Mouse (Mus musculus): ENCODE measurements around the gene Dynlt1c. TPM values are rescaled to one million over a fixed set of nuclear protein-coding genes. Genes with fewer than 3 reads are reported as not detected.
"Not testable (repeated sequence)": the region's sequence is repeated elsewhere in the genome, so short reads cannot be mapped to it uniquely, and the experiment has no call there.

Gene Dynlt1c
- total RNA-seq, 2 experiments from 2014 or later: 13.4 to 26.8 TPM

DNA sequence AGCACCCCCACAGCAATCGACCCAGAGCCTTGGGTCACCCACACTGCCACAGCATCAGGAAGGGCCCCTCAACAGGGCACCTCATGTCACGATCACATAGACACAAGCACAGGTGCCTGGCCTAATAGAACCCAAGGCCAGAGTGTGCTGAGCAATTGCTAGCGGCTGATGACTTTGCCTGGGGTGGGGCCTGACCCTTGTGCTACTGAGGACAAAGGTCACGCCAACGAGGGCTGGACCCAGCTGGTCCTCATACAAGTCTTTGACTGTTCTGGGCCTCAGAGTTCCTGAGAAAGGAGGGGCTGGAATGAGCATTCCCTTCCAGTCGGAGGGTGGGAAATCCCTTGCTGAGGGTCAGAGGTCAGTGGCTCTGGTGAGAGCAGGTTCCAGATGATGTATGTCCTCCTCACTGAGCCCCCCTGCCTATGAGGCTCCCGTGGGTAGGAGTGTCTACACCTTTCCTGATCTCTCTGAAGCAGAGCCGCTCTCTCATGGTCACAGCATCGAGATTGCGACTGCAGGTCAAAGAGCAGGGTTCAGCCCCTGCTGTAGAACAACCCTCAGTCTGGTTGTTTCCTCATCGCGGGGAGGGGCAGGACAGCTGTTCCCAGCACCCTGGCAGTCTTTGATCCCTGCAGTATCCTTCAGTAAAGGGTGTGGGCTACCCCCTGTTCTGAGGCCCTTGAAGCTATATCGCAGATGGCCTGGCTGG lies 16.4 kb downstream of the Dynlt1c start:
- DNase-seq (ENCODE audit: extremely low spot score in 1 of 2, low spot score in 1 of 2): not testable (repeated sequence)

DNA sequence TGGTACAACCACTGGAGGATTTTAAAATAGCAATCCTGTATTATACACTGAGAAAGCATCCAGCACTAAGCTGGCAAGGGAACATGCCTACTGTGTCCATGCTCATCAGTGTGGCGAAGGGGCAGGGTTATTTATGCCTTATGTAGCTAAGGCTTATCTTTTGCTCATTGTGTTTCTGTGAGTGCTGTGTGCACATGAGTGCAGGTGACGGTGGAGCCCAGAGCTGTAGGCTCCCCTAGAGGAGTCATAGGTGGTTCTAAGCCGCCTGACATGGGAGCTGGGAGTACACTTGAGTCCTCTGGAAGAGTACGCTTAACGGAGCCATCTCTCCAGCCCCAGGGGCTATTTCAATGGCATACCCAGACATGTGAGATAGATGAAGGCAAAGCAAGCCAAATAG lies 17.8 kb downstream of the Dynlt1c start:
- DNase-seq (ENCODE audit: extremely low spot score in 1 of 2, low spot score in 1 of 2): not testable (repeated sequence)

DNA sequence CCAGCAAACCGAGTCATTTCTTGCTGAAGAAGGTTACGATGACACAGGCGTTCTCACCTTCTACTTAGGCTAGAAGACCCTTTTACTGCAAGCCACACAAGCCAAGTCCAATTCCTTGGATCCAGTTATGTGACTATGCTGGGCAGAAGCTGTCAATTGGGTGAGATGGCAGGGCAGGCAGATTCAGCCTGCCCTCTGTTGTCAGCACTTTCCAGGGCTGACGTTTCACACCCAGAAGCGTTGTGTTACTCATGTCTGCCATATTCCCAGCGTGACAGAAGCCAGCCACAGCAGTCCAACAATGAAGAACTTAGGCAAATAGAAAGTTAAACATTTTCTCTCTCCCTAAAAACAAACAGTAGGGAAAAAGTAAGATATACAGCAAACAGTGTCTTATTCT lies 18.6 kb downstream of the Dynlt1c start:
- DNase-seq (ENCODE audit: extremely low spot score in 1 of 2, low spot score in 1 of 2): not testable (repeated sequence)

DNA sequence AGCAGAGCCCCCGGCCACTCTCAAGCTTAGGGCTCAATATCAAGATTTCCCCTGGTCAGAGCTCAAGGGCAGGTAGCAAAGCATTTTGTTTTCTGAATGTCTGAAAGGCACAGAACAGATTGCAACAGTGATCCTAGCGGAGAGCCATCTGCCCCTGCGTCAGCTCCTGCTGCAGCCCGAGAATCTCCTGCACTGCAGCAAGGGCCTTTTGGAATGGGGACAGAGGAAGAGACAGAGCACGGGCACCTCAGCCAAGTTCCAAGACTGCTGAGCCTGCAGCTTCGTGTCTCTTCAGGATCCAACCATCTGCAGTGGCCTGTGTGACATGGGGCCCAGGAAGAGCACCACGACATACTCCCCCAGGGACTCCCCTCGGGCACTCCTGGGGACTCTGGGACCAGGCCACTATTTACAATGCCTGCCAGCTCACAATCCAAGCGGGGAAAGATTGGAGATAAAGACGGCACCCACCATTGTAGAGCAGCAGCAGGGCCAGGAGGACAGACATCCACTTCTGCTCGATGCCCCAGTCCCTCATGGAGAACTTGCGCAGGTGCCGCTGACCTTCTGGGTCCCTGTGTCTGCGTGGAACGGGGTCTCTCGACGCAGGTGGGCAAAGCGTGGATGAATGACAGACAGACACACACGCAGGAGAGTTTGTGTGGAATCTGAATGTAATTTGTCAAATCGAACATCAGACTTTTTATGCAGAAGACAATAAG lies 19.4 kb downstream of the Dynlt1c start:
- DNase-seq (ENCODE audit: extremely low spot score in 1 of 2, low spot score in 1 of 2): not testable (repeated sequence)

DNA sequence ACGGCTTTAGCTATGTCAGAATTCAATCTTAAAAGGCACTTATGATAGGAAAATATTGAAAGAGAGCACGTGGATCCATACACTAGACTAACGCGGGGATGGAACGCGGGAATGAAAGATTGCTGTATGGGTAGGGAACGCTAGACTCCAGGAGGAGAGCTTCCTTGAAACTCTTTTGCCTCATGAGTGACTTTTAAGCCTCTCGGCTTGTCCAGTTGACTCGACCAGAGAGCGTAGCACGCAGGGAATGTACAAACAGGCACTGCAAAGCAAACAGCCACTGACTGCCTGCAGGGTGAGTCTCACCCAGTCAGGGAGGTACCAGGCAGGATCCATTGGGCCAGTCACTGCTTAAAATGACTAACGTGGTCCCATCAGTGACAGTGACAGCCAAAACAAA lies 20.5 kb downstream of the Dynlt1c start:
- not testable (repeated sequence) for DNase-seq (ENCODE audit: extremely low spot score in 1 of 2, low spot score in 1 of 2)

DNA sequence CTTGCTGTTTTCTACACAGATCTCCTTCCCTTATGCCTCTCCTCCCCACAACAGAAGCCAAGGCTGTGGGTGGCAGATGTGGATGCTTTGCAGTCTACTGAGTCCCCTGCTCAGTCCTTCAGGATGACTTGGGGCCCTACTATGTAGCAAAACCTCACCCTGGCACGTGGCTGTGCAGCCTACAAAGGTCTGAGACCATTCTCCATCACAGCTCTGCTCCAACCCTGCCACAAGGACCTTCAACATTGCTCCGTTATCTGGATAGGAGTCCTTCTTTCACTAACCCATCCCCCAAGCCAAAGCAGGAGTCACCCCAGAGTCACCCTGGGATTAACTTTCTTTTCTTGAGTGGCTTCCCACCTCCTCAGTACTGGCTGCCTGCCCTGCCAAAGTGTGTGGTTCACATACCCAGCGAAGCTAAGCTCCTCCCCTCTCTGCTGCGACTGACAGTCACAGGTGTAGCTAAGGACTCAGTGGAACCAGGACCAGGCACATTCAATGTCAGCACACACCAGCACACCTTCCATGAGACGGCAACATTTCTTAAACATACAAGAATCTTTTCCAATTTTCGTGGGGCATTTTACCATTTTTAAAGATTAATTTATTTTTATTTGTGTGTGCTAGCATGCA lies 23.6 kb downstream of the Dynlt1c start:
- DNase-seq (ENCODE audit: extremely low spot score in 1 of 2, low spot score in 1 of 2): not testable (repeated sequence)

DNA sequence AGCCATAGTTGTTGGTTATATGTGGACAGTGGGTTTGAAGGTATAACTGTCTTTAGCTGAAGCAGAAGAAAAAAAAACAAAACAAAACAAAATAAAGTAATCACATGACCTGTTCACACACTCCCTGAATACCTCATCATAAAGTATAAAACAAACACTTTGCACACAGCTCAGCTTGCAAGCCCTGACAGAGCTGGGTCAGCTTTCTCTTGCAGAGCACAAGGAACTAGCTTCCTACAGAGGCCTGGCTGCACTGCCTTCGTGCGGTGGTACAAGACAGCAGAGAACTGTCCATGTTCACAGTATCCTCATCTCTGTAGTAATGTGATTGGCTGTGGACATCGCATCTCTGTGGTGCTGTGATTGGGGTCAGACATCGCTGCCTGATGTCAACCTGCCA lies 28.9 kb downstream of the Dynlt1c start:
- DNase-seq (ENCODE audit: extremely low spot score in 1 of 2, low spot score in 1 of 2): not testable (repeated sequence)

DNA sequence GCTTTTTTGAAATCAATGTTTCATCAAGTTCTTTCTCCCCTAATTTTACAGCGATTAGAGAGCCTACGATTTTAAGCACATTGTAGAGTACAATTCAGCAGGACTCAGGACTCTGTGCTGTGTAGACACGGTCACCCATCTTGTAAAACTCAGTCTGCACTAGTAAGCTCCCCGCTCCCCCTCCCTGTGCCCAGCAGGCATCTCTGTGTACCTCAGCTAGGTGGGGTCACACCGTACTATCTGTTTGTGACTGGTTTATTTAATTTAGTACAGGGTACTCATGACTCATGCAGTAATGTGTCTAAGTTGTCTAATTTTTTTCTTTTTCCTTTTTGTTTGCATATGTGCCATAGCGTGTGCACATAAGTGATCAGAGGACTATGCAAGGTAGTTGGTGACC lies 31.4 kb downstream of the Dynlt1c start:
- not testable (repeated sequence) for DNase-seq (ENCODE audit: extremely low spot score in 1 of 2, low spot score in 1 of 2)

DNA sequence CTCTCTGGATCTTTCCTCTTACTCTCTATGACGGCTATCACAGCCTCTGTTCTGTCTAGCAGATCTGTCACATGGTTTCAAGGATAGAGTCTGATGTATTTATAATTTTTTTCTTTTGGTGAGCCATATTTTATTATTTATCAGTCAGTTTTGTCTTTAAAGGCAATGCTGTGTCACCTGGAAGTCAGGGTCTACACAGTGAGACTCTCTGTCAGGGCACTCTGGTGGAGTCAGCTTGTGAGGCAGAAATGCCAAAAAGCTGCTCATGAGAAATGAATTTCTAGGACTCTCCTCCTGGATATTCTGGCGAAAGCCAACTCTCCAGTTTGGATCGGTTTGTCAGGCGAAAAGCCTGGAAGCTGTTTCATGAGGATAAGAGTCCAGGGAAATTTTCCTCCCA lies 34.3 kb downstream of the Dynlt1c start:
- not testable (repeated sequence) for DNase-seq (ENCODE audit: extremely low spot score in 1 of 2, low spot score in 1 of 2)

DNA sequence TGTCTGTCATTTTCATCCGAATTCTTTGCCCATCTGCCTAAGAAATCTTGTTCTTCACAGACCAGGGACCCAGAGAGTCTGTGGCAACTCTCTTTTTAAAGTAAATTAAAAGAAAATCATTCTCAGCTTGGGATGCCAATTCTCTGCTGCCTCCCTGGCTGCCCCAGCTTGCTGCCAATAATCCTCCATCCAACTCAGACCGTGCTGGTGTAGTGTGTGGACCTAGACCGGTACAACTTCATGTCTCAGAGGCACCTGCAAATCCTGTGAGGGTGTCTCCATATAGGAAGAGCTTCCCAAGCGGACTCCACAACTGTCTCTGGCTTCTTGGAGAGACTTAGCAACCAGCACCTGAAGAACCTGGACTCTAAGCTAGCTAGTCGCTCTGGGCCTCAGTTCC lies 35.4 kb downstream of the Dynlt1c start:
- DNase-seq (ENCODE audit: extremely low spot score in 1 of 2, low spot score in 1 of 2): no peak

DNA sequence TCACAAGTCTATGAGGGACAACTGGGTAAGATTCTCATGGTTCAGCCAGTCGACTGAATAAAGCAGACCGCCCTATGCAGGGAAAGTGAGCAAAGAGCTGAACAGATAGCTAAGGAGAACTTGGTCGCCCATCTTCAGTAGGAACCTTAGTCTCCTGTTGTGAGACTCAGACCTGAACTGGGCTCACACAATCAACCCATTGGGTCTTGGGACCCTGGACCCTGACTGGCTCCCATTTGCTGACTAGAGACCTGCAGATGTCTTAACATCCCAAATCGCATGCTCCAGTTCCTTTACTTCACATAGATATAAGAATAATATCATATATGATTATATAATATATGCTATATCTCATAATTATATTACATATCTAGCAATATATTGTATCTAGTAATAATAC lies 36.0 kb downstream of the Dynlt1c start:
- DNase-seq (ENCODE audit: extremely low spot score in 1 of 2, low spot score in 1 of 2): not testable (repeated sequence)

DNA sequence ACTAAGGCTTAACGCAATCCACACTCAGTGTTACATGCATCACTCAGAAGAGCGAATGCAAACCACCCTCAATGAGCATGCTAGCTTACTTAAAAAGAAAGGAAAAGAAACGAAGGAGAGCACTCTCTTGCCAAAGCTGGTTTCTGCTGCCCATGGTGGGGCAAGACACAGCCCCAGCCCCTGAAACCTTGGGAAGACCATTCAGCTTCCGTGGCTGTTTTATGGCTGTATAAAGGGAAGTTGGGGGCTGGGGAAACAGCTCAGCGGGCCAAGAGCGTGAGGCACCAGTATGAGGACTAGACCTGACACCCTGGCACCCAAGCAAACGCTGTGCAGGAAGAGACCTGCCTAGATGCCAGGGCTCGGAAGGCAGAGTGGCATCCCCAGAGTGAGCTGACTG lies 37.0 kb downstream of the Dynlt1c start:
- DNase-seq (ENCODE audit: extremely low spot score in 1 of 2, low spot score in 1 of 2): not testable (repeated sequence)

DNA sequence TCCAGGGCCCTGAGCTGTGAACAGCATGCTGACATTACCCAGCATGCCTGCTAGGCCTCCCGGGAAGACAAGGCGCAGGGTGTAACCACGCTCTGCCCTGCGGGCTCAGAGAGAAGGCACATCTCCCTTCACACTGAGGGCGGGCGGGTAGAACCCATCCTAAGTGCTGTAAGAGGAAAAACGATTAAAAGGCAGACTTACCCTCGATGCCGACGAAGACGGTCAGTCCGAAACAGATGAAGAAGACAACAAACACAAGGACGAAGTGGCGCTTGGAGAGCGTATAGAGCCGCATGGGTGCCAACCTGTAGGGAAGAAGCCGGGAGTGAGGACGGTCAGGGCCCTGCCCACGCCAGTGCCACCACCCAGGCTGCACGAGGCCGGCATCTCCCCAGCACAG lies 38.0 kb downstream of the Dynlt1c start:
- not testable (repeated sequence) for DNase-seq (ENCODE audit: extremely low spot score in 1 of 2, low spot score in 1 of 2)

DNA sequence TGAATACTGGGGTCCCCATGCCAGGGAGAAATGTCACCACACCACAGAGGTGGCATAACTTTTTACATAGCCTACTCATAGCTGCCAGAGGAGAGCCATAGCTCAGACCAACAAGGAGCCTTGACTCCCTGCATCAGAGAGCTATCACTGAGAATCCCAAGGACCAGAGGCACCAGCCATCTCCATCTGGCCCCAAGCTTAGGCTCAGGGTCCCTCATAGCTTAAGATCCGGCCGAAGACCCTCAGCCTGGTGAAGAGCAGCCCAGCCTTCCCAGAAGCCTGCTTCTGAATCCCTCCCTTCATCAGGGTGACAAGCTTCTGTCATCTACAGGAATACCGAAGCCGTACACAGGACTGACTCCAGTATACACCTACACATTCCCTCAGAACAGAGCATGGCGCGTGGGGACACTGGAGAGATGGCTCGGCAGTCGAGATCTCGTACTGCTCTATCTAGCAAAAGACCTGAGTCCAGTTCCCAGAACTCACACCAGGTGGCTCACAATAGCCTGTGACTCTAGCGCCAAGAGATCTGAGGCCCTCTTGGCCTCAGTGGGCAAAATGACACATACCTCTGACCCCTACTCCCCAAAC lies 38.7 kb downstream of the Dynlt1c start:
- DNase-seq (ENCODE audit: extremely low spot score in 1 of 2, low spot score in 1 of 2): not testable (repeated sequence)

DNA sequence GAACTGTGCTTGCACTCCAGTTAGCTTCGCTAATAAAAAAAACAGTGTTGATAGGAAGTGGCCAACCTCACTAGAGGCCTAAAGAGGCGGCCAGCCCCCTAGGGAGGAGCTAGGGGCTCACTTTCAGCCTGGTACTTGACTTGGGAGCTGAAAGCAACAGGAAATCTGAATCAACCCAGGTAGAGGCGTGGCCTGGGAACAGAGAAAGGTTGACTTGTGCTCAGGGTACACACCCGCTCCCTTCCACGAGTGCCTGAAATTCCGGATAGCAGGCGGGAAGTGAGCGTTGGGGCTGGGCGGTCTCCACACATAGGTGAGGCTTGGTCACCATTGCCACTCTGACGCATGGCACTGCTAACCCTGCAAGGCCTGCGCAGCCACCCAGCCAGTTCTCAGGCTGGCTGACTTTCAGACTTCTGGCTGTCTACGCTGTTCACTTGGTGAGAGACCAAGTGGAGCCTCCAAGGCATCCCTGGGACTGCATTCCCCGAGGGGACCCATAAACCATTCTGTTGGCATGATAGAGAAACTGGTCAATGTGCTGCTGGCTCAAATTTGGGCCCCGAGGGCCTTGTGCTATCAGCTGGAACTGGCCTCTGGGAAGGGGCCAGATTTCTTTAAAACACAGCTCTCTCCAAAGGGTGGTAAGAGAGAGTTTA lies 39.4 kb downstream of the Dynlt1c start:
- not testable (repeated sequence) for DNase-seq (ENCODE audit: extremely low spot score in 1 of 2, low spot score in 1 of 2)

DNA sequence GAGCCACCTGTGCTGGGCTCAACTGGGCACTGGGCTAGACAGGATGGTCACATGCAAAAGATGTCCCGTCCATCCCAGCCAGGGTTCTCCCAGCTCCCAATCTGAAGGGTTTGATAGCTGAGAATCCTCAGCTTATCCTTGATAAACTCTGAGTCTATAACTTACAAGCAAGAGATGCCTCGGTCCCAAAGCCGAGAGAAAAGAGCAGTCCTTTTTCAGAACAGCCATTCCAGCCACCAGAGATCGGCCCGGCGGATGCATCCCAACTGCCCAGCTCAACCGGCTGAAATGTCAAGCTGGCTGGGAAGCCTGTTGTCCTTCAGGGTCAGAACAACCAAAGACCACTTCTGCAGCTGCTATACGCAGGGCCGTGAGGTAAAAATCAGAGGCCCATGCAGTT lies 42.7 kb downstream of the Dynlt1c start:
- DNase-seq (ENCODE audit: extremely low spot score in 1 of 2, low spot score in 1 of 2): not testable (repeated sequence)

DNA sequence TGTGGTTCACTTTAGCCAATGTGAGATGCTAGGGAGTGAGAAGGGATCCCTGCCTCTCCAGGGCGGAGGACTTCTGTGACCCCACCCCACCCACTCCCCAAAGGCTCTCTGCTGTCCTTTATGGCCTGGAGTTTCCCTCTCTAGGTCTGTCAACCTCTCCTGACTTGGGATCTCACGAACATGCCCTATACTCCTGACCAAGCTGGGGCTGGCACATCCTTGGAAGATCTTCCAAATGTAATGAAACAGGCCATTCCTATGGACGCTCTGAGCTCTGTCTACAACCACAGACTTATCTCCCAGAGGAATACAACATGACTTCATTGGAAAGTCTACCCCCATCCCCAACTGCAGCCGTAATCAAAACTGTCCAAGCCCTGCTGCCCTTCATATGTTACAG lies 43.2 kb downstream of the Dynlt1c start:
- not testable (repeated sequence) for DNase-seq (ENCODE audit: extremely low spot score in 1 of 2, low spot score in 1 of 2)

DNA sequence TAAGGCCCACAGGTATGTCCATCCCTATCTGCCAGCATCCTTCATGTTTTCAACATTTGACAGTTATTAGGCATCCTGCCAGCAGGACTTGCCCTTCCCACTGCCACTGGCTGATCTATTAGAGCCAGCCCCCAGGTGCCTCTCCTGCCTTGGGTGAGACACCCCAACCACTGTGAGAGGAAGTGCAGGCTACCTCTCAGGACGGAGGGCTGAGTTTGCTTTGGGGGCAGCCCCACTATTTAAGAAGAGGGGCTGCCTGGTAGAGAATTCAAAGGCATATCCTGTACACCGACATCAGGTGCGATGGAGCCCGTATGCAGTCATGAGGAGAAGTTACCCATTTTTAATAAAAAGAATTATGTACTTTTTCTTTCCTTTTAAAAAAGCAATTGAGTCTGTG lies 44.2 kb downstream of the Dynlt1c start:
- DNase-seq (ENCODE audit: extremely low spot score in 1 of 2, low spot score in 1 of 2): not testable (repeated sequence)

DNA sequence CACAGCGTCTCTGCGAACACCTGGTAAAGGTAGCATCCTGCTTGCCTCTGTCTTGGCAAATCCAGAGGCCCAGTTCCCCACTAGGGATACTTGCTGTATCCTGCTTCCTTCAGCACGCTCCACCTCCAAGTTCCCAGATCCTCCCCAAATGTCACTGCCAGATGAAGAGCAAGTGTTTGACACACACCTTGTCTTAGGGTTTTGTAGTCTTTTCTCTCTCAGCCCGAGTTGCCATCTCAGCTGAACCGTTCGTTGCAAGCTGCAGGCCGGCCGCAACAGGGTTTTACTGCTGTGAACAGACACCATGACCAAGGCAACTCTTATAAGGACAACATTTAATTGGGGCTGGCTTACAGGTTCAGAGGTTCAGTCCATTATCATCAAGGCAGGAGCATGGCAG lies 45.4 kb downstream of the Dynlt1c start:
- DNase-seq (ENCODE audit: extremely low spot score in 1 of 2, low spot score in 1 of 2): not testable (repeated sequence)

DNA sequence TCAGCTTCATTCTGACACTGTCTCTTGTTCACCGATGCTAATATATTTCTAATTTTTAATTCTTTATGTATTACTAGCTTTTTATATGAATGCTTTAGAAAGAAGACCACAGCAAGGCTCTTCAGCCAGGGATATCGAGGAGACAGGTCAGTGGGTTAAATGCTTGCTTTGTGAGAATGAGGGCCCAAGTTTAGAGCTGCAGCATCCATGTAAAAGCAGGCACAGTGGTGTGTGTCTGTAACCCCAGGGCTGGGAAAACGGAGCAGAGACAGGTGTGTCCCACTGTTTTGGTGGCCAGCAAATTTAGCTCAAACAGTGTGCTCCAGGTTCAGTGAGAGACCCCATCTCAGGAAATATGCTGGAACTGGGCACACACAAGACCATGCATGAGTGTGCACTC lies 46.0 kb downstream of the Dynlt1c start:
- DNase-seq (ENCODE audit: extremely low spot score in 1 of 2, low spot score in 1 of 2): not testable (repeated sequence)

Data from layer of hippocampus, postnatal 25 days (tissue).